Mouse (Mus musculus) ES-E14 (cell line): ENCODE measurements around the gene Krtap21-1. TPM values are rescaled to one million over a fixed set of nuclear protein-coding genes. Genes with fewer than 3 reads are reported as not detected.

Source experiments
- DNase-seq: peaks from one replicate; pipeline ENCODE4 v3.0.0-alpha.2; 2013; ENCODE audit warnings: low read depth, low spot score
- H3K27ac ChIP-seq: 2 replicates; pipeline ENCODE4 v1.5.1; 2012; ENCODE audit warnings: low read depth, mild to moderate bottlenecking, low read length, moderate library complexity, mixed read lengths; ENCODE audit not compliant: poor library complexity, insufficient read depth, severe bottlenecking
- H3K36me3 ChIP-seq: 2 replicates; pipeline ENCODE4 v1.6.1; 2012; ENCODE audit warnings: mild to moderate bottlenecking, low read length, moderate library complexity, mixed read lengths; ENCODE audit not compliant: control insufficient read depth, poor library complexity, insufficient read depth, severe bottlenecking
- H3K4me1 ChIP-seq, 2 experiments: fragments of 150-350 bp in 1 of 2; sonication (generic) in 1 of 2; 2 replicates each; pipeline ENCODE4 v1.6.1; 2012; ENCODE audit warnings: low read length in 2 of 2, mild to moderate bottlenecking in 1 of 2, mixed read lengths in 1 of 2; ENCODE audit not compliant: control insufficient read depth in 2 of 2, insufficient read depth in 2 of 2, poor library complexity in 1 of 2
- H3K4me3 ChIP-seq, 2 experiments: fragments of 150-350 bp in 1 of 2; sonication (generic) in 1 of 2; 2 replicates each; pipeline ENCODE4 v1.5.1; 2012; ENCODE audit warnings: low read length in 2 of 2, low read depth in 1 of 2, mild to moderate bottlenecking in 1 of 2, mixed read lengths in 1 of 2; ENCODE audit not compliant: insufficient read depth in 1 of 2, poor library complexity in 1 of 2, severe bottlenecking in 1 of 2
- H3K9ac ChIP-seq: 2 replicates; pipeline ENCODE4 v1.6.1; 2012; ENCODE audit warnings: low read depth, mild to moderate bottlenecking, low read length, mixed read lengths; ENCODE audit not compliant: poor library complexity, insufficient read depth, severe bottlenecking
- H3K9me3 ChIP-seq: fragments of 150-350 bp; sonication (generic); 2 replicates; pipeline ENCODE4 v1.6.1; 2012; ENCODE audit warnings: low read depth, mild to moderate bottlenecking, low read length; ENCODE audit not compliant: control insufficient read depth, insufficient read depth
- CHD2 ChIP-seq: IDR thresholded peaks from 2 replicates; pipeline ENCODE4 v1.6.1; 2014; ENCODE audit warnings: mild to moderate bottlenecking, low read depth, low read length, inconsistent platforms
- HCFC1 ChIP-seq: IDR thresholded peaks from 2 replicates; pipeline ENCODE4 v1.6.1; 2012; ENCODE audit warnings: low read length, inconsistent platforms, borderline replicate concordance; ENCODE audit not compliant: insufficient read depth
- MAFK ChIP-seq: IDR thresholded peaks from 2 replicates; pipeline ENCODE4 v1.6.1; 2014; ENCODE audit warnings: mild to moderate bottlenecking, low read depth, low read length, inconsistent platforms; ENCODE audit not compliant: insufficient read depth
- ZC3H11A ChIP-seq: IDR thresholded peaks from 2 replicates; pipeline ENCODE4 v1.6.1; 2012; ENCODE audit warnings: low read depth, mild to moderate bottlenecking, inconsistent platforms, low read length, borderline replicate concordance
- ZNF384 ChIP-seq: IDR thresholded peaks from 2 replicates; pipeline ENCODE4 v1.6.1; 2012; ENCODE audit warnings: low read depth, low read length, inconsistent platforms
- in situ Hi-C, 2 experiments: fragments of 600-800 bp; cut with MboI; formaldehyde crosslinking; loops; one replicate each; pipeline ENCODE4 v1.15.1; 2025; ENCODE audit warnings: low sequenced_read_pairs in 2 of 2, inconsistent platforms in 1 of 2; ENCODE audit not compliant: unreplicated experiment in 2 of 2
- total RNA-seq: library from RNA; depleted of rRNA; stranded (reverse); fragments of 300-350 nt; gene quantifications from 2 replicates; pipeline ENCODE4 v1.2.3, GENCODE M21; 2012; rRNA removed

The Krtap21-1 gene
- not detected in 2 replicates for total RNA-seq

DNA sequence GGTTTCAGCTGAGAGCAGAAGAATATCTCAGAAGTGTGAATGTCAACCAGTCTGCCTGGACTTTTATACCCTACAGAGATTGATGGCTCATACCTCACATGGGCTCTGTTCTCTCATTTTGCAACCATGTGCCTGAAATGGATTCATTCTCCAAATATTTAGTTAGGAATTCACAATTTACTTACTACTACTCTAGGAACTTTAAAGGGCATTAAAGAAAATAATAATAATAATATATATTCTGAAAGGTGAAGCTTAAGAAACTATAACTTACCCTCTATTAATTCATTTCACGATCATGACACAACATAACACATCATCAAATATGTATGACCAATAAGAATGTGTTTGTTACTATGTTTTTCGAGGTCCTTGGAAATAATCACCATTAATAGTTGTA, at the start of gene Krtap21-1:
TSS of gene Krtap21-1 (minus strand) at position 101 of the 400 bp plus-strand sequence.
- Histone ChIP-seq H3K27ac (no peak within 1 kb of the TSS), H3K9ac (no peak within 1 kb of the TSS), H3K4me1 (no peaks in the 10 kb centered on the region), H3K36me3 (no peaks in the 10 kb centered on the region), H3K9me3 (no peaks in the 10 kb centered on the region), H3K4me3 (no peak within 1 kb of the TSS)
- DNase-seq: no peak
- TF ChIP-seq ZNF384 (no peak), CHD2 (no peak), MAFK (no peak)
- in situ Hi-C loops: no loop called here

- no peak overlapping the region for H3K4me3 ChIP-seq
- H3K36me3 ChIP-seq: no peaks in the 10 kb centered on the region
- H3K4me1 ChIP-seq: no peaks in the 10 kb centered on the region
- no peak for TF ChIP-seq MAFK
- TF ChIP-seq HCFC1: no peak
- TF ChIP-seq CHD2: no peak
- TF ChIP-seq ZNF384: no peak
- no peak for TF ChIP-seq ZC3H11A
- H3K9me3 ChIP-seq: no peaks in the 10 kb centered on the region
- no peak overlapping the region for H3K9ac ChIP-seq
- no peak overlapping the region for H3K27ac ChIP-seq
- in situ Hi-C loops: no loop called here
- no peak for DNase-seq
Observed at GRCm38 (mm10) chr16:89429586-89429985, 25.9 kb upstream of the Krtap21-1 start.

DNA sequence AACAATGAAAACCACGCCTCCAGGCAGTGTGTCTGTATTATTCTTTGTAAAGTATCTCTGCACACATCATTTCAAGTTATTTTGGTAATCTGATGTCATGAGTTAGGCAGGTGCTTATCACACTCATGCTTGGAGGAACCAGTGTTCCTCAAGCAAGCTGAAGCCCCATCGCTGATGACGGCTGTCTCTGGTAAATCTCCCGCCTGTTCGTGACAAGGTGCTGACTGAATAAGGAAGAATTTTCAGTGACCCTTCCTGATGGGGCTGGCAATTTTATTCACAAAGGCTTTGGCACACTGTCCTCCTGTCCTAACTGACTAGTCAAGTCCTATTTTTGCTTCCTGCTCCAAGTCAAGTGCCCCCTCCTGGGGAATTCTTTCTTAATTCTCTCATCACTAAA, 21.6 kb upstream of the Krtap21-1 start:
- Histone ChIP-seq H3K4me1 (no peaks in the 10 kb centered on the region), H3K27ac (no peak overlapping the region), H3K9me3 (no peaks in the 10 kb centered on the region), H3K36me3 (no peaks in the 10 kb centered on the region), H3K4me3 (no peak overlapping the region), H3K9ac (no peak overlapping the region)
- TF ChIP-seq CHD2 (no peak), HCFC1 (no peak)
- in situ Hi-C loops: no loop called here
- no peak for DNase-seq

DNA sequence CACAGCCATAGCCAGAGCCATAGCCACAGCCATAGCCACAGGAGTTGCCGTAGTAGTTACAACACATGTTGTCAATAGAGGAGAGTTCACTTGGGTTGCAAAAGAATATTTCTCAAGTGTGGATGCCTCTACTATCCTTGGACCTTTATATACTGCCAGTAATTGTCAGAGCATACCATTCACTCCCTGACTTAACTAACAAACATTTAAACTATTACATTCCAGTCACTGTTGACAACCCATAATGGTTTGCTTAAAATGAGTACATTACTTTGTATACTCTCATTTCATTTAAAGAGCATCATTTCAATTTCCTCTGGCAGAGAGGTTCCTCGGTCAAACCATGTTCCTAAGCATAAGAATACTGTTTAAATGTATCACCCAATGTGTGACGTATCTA, 16.3 kb upstream of the Krtap21-1 start, which contains the start of gene Krtap6-2:
TSS of gene Krtap6-2 (minus strand) at position 101 of the 400 bp plus-strand sequence.
- no peaks in the 10 kb centered on the region for H3K4me1 ChIP-seq
- H3K4me3 ChIP-seq: no peak within 1 kb of the TSS
- H3K36me3 ChIP-seq: no peaks in the 10 kb centered on the region
- TF ChIP-seq ZNF384: no peak
- no peak for TF ChIP-seq HCFC1
- no peak for TF ChIP-seq CHD2
- TF ChIP-seq ZC3H11A: no peak
- TF ChIP-seq MAFK: no peak
- DNase-seq: no peak
- no peak within 1 kb of the TSS for H3K9ac ChIP-seq
- no peak within 1 kb of the TSS for H3K27ac ChIP-seq
- H3K9me3 ChIP-seq: no peaks in the 10 kb centered on the region
- in situ Hi-C loops: no loop called here

DNA sequence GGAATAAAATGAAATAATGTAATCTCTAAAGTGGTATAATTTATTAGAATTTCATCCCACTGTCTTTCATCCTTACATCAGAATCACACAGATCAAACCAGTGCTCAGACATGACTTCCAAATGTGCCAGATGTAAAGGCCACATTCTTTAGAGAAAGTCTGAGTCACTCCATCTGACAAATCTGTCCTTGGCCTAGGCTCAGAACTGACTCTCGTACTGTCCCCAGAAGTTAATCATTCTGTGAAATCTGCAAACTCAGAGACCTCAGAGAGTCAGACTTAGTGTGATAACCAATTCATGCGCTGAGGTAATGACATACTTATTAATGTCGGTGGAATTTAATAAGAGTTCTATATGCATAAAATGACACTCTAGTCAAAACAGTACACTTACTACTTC, 12.6 kb upstream of the Krtap21-1 start:
- DNase-seq: no peak
- H3K36me3 ChIP-seq: no peaks in the 10 kb centered on the region
- TF ChIP-seq HCFC1 (no peak), CHD2 (no peak), ZC3H11A (no peak), ZNF384 (no peak), MAFK (no peak)
- in situ Hi-C loops: no loop called here
- no peak overlapping the region for H3K4me3 ChIP-seq
- H3K4me1 ChIP-seq: no peaks in the 10 kb centered on the region
- H3K27ac ChIP-seq: no peak overlapping the region
- no peak overlapping the region for H3K9ac ChIP-seq
- no peaks in the 10 kb centered on the region for H3K9me3 ChIP-seq
